Mouse (Mus musculus) stomach, postnatal 0 days (tissue): ENCODE results near the gene Ces5a. TPM values are rescaled to one million over a fixed set of nuclear protein-coding genes. Genes with fewer than 3 reads are reported as not detected.
A peak's percentile ranks its signal among the peaks of the same experiment; 100 is the strongest.

Experiments used
- ATAC-seq: fragments of 200-750 bp; cut with Nextera tagmentation; 2 replicates; pipeline ENCODE4 v1.8.0; 2017; ENCODE audit not compliant: low FRiP score, low TSS enrichment
- DNase-seq: peaks from one replicate; pipeline ENCODE4 v3.0.0-alpha.2; 2016; ENCODE audit warnings: low spot score
- H3K27ac ChIP-seq: fragments of 300-500 bp; sonication (generic); replicated peaks from 2 replicates; pipeline ENCODE4 v1.5.1; 2014; ENCODE audit warnings: mild to moderate bottlenecking, control low read depth
- H3K27me3 ChIP-seq: fragments of 300-500 bp; sonication (generic); 2 replicates; pipeline ENCODE4 v1.6.1; 2014; ENCODE audit warnings: low read length; ENCODE audit not compliant: control insufficient read depth, insufficient read depth
- H3K36me3 ChIP-seq: fragments of 300-500 bp; sonication (generic); 2 replicates; pipeline ENCODE4 v1.6.1; 2014; ENCODE audit warnings: low read length, mixed read lengths; ENCODE audit not compliant: control insufficient read depth, insufficient read depth
- H3K4me1 ChIP-seq: fragments of 300-500 bp; sonication (generic); replicated peaks from 2 replicates; pipeline ENCODE4 v1.6.1; 2014; ENCODE audit warnings: antibody characterized with exemption; ENCODE audit not compliant: control insufficient read depth, insufficient read depth
- H3K4me2 ChIP-seq: fragments of 300-500 bp; sonication (generic); replicated peaks from 2 replicates; pipeline ENCODE4 v1.6.1; 2014; ENCODE audit warnings: low read depth, mild to moderate bottlenecking, control low read depth, moderate library complexity
- H3K4me3 ChIP-seq: fragments of 300-500 bp; sonication (generic); 2 replicates; pipeline ENCODE4 v1.5.1; 2014; ENCODE audit warnings: low read depth, low read length, control low read depth
- H3K9ac ChIP-seq: fragments of 300-500 bp; sonication (generic); 2 replicates; pipeline ENCODE4 v1.6.1; 2014; ENCODE audit warnings: mild to moderate bottlenecking, low read length, control low read depth, mixed read lengths
- H3K9me3 ChIP-seq: fragments of 300-500 bp; sonication (generic); 2 replicates; pipeline ENCODE4 v1.6.1; 2016; ENCODE audit warnings: low read length; ENCODE audit not compliant: control insufficient read depth
- CTCF ChIP-seq: IDR thresholded peaks from 2 replicates; pipeline ENCODE4 v1.5.1; 2016; ENCODE audit warnings: antibody characterized with exemption, low read depth, mild to moderate bottlenecking, moderate library complexity
- EP300 ChIP-seq: optimal IDR thresholded peaks from 2 replicates; pipeline ENCODE3; 2016; ENCODE audit warnings: antibody characterized with exemption
- WGBS: fragments of 180-500 bp; shearing (Covaris S2); extraction: QIAGEN DNeasy Blood & Tissue Kit; methylation state at CpG from one replicate; pipeline ENCODE4 v1.1.7; 2014; 5-methylcytosine and 5-hydroxymethylcytosine counted together
- polyA plus RNA-seq: library from polyadenylated mRNA; unstranded; fragments of >200 nt; fragmentation: Nextera tagmentation; extraction: Ambion mirVana; gene quantifications from 2 replicates; pipeline ENCODE4 v1.2.1, GENCODE M21; 2015

Gene Ces5a
- polyA plus RNA-seq, 1 experiment from 2014 or later, result 0.41 TPM

GRCm38 (mm10) chr8:93568666-93569065 is 33.0 kb upstream of the Ces5a start:
- no peak overlapping the region for H3K4me2 ChIP-seq
- H3K27me3 ChIP-seq, result no peaks in the 10 kb centered on the region
- no peak for TF ChIP-seq CTCF
- TF ChIP-seq EP300, result no peak
- H3K4me1 ChIP-seq, result no peaks in the 10 kb centered on the region
- ATAC-seq (no peak), DNase-seq (peak; percentile 1)
- H3K9ac ChIP-seq, result no peak overlapping the region
- H3K4me3 ChIP-seq, result no peak overlapping the region
- no peak overlapping the region for H3K27ac ChIP-seq
- 93% methylated on average over 3 of the region's 3 CpGs for WGBS
- no peaks in the 10 kb centered on the region for H3K36me3 ChIP-seq
- no peaks in the 10 kb centered on the region for H3K9me3 ChIP-seq

GRCm38 (mm10) chr8:93567086-93567485 is 31.5 kb upstream of the Ces5a start:
- H3K36me3 ChIP-seq, result no peaks in the 10 kb centered on the region
- DNase-seq (no peak), ATAC-seq (no peak)
- 70% methylated on average over 9 of the region's 9 CpGs for WGBS
- TF ChIP-seq CTCF (no peak), EP300 (no peak)
- H3K27me3 ChIP-seq, result no peaks in the 10 kb centered on the region
- H3K4me1 ChIP-seq, result no peaks in the 10 kb centered on the region
- H3K27ac ChIP-seq, result no peak overlapping the region
- H3K9ac ChIP-seq, result no peak overlapping the region
- no peak overlapping the region for H3K4me2 ChIP-seq
- no peaks in the 10 kb centered on the region for H3K9me3 ChIP-seq
- no peak overlapping the region for H3K4me3 ChIP-seq

GRCm38 (mm10) chr8:93564634-93565033 is 29.0 kb upstream of the Ces5a start:
- TF ChIP-seq CTCF (no peak), EP300 (no peak)
- no peak overlapping the region for H3K4me2 ChIP-seq
- ATAC-seq, result no peak
- H3K9ac ChIP-seq, result no peak overlapping the region
- no peaks in the 10 kb centered on the region for H3K27me3 ChIP-seq
- H3K4me1 ChIP-seq, result no peaks in the 10 kb centered on the region
- no peaks in the 10 kb centered on the region for H3K36me3 ChIP-seq
- H3K27ac ChIP-seq, result no peak overlapping the region
- H3K4me3 ChIP-seq, result no peak overlapping the region
- 73% methylated on average over 4 of the region's 4 CpGs for WGBS
- H3K9me3 ChIP-seq, result no peaks in the 10 kb centered on the region
- DNase-seq, result peak; percentile 7

- H3K27me3 ChIP-seq, result no peaks in the 10 kb centered on the region
- no peak for ATAC-seq
- H3K36me3 ChIP-seq, result no peaks in the 10 kb centered on the region
- no peaks in the 10 kb centered on the region for H3K4me1 ChIP-seq
- 81% methylated on average over 7 of the region's 7 CpGs for WGBS
- H3K9me3 ChIP-seq, result no peaks in the 10 kb centered on the region
- H3K27ac ChIP-seq, result no peak overlapping the region
- no peak for TF ChIP-seq CTCF
- no peak for TF ChIP-seq EP300
- H3K9ac ChIP-seq, result no peak overlapping the region
- no peak overlapping the region for H3K4me2 ChIP-seq
- no peak overlapping the region for H3K4me3 ChIP-seq
- DNase-seq, result peak; percentile 11
Measured at GRCm38 (mm10) chr8:93563551-93563950, 27.9 kb upstream of the Ces5a start.

- TF ChIP-seq EP300 (no peak), CTCF (no peak)
- Histone ChIP-seq H3K4me3 (no peak overlapping the region), H3K9ac (no peak overlapping the region), H3K27me3 (no peaks in the 10 kb centered on the region), H3K4me1 (no peaks in the 10 kb centered on the region), H3K36me3 (no peaks in the 10 kb centered on the region), H3K9me3 (no peaks in the 10 kb centered on the region), H3K27ac (no peak overlapping the region), H3K4me2 (no peak overlapping the region)
- ATAC-seq, result no peak
- no peak for DNase-seq
- WGBS, result 13% methylated on average over 6 of the region's 6 CpGs
Measured at GRCm38 (mm10) chr8:93562557-93563210, 27.1 kb upstream of the Ces5a start.

- no peak for ATAC-seq
Measured at GRCm38 (mm10) chr8:93561271-93561670, 25.6 kb upstream of the Ces5a start.

More at GRCm38 (mm10) chr8:93561271-93561670, 25.6 kb upstream of the Ces5a start:
- no peaks in the 10 kb centered on the region for H3K36me3 ChIP-seq
- no peak overlapping the region for H3K27ac ChIP-seq
- no peaks in the 10 kb centered on the region for H3K27me3 ChIP-seq
- no peak overlapping the region for H3K4me2 ChIP-seq
- peak; percentile 0 for DNase-seq
- no peaks in the 10 kb centered on the region for H3K9me3 ChIP-seq
- no peak for TF ChIP-seq CTCF
- TF ChIP-seq EP300, result no peak
- H3K4me3 ChIP-seq, result no peak overlapping the region
- no peak overlapping the region for H3K9ac ChIP-seq
- 80% methylated on average over 3 of the region's 3 CpGs for WGBS
- no peaks in the 10 kb centered on the region for H3K4me1 ChIP-seq
